Mouse (Mus musculus): ENCODE measurements around the gene Arhgap17.

Arhgap17 gene

DNA sequence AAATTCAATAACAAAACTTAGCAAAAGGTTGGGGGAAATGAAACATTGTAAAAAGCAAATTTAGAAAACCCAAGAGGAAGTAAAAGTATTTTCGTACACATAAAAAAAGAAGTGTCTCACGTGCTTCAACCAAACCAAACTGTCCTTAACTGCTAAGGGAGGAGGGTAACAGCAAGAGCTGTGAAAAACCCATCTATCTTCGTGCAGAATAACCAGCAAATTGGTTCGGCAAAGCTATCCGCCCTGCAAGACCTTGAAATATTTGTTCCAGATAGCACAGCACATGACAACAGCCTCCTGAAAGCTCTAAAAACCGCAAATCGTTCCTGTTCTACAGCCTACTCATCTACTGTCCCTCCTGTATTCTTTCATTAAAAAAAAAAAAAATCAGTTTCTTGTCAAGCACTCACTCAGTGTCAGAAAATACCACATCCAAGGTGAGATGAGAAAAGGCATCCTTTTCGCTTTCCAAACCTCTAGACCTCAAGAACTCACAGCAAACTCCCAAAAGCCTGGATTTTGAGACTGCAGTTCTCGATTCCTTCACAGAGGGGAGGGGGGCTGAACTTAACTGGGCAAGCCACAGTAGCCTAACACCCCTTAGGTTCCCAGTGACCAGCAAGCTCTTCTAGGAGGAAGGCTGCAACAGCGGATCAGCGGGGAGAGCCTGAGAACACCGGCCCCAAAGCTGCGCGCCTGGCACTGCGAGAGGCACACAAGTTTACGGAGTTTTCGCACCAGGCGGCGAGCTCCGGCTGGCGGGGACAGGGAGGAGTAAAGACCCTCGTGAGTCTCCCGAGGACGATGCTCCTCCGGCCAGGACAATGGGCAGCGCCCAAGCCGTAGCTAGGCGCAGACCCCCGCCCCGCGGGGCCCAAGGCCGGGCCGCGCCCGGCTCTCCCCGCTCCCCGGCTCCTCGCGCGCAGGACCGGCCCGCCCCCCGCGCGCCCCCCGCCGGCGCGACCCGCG is 653 bp downstream of the Arhgap17 start:
- peak in 1 of 2 experiments; percentile 68 for DNase-seq (ENCODE audit: low spot score in 2 of 2)

DNA sequence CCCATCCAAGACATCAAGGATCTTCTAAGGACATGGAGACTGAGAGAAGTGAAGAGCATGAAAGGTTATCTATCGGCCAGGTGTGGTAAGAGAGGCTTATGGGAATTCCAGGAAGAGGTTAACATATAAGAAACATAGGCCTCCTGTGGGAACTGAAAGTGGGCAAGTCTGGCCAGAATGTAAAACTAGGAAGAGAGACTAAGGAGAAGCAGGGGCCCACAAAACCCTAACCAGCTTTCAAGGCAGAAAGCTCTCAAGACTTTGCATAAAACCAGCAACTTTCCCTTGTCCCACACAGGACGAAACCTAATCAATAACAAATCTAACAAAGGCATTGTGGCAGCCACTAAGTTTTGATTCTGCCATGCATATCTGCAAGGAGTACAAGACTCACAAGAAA is 1.5 kb downstream of the Arhgap17 start:
- DNase-seq (ENCODE audit: low spot score in 2 of 2), result no peak

DNA sequence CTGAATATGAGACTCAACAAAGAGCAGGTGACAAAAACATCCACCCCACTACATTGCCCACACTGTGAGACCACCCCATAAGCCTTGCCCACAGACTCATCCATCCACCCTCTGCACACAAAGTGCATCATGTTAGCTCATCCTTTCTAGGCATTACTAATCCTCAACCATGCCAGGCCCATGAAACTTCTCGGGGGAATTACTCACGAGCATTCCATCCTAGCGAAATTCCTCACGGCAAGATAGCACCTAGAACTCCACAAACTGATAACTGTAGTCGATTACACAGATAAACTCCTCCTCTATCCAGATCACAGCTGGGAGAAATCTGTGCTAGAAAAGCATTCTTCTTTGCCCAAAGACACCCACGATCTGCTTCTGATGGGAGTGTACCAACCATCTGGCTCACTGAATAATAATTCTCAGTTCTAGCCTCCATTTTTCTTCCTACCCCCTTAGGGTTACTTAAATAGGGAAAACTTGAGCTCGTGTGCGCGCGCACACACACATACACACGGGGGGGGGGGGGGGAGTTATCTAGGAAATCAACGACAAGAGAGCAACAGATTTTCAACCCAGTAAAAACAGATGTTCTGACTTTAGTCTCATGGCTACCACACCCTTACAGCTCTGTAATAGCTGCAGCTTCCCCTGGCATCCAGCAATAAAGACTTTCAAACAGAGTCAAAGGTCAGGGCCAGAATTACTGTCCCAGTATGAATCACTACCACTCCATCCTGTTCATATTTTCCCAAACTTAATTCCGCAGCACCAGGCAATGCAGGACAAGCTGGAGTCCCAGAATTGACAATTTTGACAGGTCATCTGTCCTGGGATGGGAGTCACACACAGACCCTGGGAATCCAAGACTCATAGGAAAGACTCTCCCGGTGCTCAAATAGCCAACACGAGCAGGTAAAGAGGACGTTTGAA is 2.2 kb downstream of the Arhgap17 start:
- DNase-seq (ENCODE audit: low spot score in 2 of 2), result no peak

DNA sequence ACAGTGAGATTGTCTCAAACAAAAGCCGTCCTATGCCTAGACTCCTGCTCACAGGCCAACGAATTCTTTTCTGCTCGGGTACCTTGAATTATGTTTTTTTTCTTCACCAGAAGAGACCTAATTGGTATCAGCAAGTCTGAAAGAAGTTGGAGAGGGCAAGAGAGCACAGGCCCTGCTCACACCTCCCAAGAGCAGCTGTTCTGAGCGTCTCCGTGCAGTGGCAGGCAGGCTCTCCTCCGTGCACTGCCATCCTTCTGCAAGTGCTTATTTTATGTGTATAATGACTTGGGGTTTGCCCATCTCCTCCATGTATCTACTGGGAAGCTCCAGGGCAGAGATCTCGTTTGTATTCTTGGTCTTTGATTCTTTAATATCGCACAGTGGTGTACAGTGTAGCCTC is 2.9 kb downstream of the Arhgap17 start:
- DNase-seq (ENCODE audit: low spot score in 2 of 2), result no peak

DNA sequence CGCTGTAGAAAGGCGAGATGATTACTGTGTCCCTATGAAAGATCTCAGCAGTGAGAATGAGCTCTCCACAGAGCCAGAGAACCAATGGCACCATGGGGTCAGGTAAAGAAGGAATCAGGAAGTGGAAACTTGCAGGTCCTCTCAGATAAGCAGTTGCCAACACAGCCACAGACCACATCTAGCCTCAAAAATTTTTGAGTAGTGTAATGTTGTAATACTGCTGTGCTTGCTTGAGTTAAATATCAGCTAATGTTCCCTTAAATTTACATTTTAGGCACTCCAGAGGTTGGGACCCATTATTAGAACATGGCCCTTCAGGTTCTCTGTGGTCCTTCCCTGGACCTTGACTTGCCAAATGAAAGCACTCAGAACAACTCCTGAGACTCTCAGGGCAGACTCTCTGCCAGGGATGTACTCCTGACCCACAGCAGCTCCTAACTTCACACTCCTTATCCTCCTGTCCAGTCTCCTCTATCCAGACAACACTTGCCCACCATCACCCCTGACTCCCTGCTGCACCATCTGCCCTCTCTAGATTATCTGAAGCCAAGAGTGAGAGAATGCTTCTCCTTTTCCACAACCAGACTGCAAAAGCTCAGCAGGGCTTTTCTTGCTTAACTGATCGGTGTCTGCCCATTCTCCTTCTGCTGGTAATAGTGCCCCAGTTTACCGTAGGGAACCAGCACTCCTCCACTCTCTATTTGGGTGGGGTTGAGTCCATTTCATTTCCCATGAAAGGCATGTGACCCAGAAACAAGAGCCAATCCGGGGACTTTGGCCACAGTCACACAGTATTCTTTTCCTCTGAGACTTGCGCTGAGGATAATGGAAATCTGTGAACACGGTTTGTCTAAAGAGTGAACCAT is 3.6 kb downstream of the Arhgap17 start:
- no peak for DNase-seq (ENCODE audit: low spot score in 2 of 2)

DNA sequence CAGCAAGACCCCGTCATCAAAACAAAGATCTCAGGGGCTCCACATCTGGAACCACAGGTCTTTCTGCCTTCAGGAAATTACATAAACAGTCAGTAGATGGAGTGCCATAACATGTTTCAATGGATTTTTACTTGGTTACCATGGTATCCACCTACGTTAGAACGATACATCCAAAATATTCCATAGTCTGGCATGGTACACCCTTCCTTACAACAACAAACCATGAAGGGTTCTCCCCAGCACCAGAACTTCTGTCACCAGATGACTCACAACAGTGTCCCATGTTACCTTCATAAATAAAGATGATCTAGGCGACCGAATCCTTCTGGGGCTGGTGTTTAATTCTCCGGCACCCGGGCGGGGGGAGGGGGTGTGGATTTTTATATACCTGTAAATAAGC is 5.7 kb downstream of the Arhgap17 start:
- no peak for DNase-seq (ENCODE audit: low spot score in 2 of 2)

DNA sequence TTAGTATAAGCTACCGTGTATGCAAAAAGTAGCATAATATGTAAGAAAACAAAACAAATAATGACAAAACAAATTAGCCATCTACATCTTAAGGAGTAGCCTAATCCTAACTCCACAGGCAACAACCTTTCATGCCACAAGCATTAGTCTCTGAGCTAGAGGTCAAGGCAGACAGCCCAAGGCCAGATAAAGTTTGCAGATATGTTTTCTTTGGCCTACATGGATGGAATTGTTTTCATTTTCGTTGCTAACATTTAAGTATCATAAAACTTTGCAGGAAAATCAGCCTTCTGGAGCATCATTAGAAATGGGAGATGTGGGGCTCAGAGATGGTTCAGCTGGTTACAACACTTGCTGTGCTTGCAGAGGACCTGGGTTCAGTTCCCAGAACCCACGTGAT is 6.9 kb downstream of the Arhgap17 start:
- no peak for DNase-seq (ENCODE audit: low spot score in 2 of 2)

DNA sequence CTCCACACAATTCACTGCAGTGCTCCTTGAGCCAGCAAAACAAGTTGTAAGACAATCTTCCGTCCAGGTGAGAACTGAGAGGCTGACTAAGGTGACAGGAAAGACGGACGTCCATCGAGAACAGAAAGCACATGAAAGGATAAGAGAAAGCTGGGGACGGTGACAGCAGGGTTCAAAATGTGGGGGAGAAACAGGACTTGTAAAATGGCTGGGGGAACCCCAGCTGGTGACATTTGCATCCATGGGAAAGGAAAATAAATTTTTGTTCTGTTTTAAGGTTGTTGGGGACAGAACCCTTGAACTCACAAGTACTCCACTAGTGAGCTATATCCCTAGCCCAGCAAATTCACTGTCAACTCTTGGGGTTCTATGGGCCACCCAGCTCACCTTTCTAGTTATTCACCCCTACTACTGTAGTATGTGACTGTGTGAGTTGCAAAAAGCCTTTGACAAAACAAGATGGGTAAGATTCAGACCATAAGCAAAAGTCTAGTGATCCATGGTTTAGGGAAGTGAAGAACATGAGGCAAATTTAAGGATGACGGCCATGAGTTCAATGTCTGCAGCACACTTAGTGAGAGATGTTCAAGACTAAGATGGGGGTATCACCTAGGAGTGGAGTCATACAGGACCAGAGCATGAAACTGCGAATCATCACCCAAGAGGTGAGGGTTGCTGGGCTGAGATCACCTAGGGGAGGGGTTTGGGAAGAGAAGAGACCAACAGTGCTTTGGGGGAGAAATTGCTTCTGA is 8.3 kb downstream of the Arhgap17 start:
- DNase-seq (ENCODE audit: low spot score in 2 of 2), result no peak

DNA sequence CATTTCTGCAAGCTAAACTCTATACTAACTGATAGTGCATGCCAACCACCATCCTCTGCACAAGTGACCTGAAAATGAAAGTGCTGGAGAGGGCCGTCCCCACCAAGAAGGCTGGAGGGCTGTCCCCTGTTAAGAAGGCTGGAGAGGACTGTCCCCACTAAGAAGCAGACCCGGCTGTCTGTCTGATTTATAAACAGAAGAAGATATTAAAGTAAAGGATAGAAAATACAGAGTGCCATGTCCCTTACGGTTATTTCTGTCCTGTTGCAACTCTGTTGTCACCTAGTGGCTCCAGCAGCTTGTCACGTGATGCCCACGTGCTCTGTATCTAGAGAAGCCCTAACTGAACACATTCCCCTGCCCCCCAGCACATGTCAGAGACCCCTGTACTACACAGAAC is 9.5 kb downstream of the Arhgap17 start:
- no peak for DNase-seq (ENCODE audit: low spot score in 2 of 2)

DNA sequence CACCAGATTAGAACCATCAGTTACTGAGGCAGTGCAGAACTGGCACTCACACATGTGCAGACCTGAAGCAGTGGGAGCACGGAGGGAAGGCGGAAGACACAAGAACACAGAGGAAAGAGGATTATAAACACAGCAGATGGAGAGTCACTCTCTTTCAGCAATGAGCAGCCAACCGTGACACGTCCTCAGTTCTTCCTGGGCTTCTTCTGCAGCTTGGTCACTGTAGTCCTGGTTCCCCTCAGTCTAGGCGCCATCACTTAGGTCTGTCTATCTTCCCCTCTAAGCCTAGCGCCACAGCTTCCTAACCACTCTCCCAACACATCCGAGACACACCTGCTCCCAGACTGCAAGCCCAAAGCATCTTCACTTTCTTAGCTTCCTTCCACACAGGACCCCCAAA is 10.6 kb downstream of the Arhgap17 start:
- DNase-seq (ENCODE audit: low spot score in 2 of 2), result no peak

DNA sequence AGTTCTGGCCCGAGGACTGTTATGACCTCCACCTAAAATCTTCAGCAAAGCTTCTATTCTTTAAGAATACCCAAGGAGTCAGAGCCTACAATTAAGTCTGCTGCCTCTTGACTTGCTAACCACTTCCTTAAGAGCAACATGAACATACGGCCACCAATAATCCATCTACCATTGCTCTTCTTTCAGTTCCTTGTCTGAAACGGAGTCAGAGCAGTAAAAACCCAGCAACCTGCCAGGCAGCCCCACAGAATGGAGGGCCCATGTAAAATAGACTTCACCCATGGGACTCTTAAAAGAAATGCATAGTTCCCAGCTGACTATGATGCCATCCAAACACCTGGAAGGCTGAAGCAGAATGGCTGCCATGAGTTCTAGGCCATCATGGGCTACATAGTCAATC is 13.6 kb downstream of the Arhgap17 start:
- no peak for DNase-seq (ENCODE audit: low spot score in 2 of 2)

DNA sequence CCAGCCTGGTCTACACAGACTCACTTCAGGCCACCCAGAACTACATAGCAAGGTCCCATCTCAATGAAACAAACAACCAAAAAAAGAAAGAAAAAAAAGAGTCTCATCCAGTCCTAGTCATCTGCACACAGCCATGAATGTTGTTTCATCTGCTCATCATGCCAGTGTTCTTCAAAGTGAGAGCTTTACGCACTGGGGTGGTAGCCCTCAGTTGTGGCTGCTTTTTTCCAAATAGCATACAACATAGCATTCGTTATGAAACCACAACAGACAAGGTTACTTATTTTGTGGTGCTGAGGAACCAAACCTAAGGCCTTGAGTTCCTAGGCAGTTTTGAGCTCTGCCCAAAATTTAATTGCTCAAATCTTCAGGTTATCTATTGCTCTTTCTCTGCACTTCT is 14.9 kb downstream of the Arhgap17 start:
- no peak for DNase-seq (ENCODE audit: low spot score in 2 of 2)

DNA sequence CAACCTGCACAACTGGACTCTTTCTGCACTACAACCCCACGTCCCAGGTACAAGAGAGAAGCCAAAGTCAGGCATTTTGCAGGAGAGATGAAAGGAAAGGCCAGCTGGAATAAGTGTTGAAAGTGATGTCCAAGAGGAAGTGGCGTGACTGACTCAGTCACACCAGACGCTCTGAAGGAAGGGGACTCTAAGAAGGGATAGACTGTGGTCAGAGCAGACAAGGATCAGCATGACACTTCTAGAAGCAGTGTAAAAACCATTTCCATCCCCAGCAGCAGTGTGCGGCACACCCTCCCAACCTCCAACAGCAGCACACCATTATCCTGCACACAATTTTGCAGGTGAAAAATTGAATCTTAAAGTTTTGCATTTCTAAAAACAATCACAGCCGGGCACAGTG is 15.3 kb downstream of the Arhgap17 start:
- DNase-seq (ENCODE audit: low spot score in 2 of 2), result no peak

DNA sequence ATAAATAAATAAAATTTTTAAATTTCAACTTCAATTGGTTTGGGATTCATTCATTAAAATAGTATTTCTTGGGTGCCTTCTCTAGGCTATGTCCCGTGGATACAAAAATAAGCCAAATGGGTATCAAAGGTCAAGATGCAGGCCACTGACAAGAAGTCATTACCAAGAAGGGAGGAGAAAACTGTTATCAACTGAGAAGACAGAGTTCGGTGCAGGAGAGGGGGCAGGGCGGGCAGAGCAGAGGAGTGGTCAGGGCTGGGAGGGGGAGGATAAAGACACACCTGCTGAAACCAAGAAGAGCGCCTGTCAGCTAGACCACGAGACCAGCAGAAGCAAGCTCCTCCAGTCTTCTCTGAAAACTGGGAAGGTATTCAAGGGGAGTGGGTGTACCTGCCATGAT is 15.8 kb downstream of the Arhgap17 start:
- DNase-seq (ENCODE audit: low spot score in 2 of 2), result no peak

DNA sequence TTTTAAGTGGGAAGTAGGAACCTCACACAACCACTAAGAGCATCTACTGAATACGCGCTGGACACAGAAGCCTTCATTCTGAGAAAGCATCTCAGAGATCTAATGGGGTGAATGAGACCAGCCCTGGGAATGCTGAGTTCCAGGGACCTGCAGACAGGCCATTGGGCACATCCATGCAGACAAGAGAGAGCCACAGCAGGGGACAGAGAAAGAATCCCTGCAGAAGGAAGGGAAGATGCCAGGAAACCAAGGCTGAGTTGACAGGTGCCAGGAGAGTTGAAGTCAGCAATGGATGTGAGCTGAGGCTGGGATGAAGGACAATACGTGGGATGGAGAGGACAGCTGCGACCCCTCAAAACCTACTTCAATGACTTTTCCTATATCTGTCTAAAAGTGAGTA is 16.6 kb downstream of the Arhgap17 start:
- no peak for DNase-seq (ENCODE audit: low spot score in 2 of 2)

DNA sequence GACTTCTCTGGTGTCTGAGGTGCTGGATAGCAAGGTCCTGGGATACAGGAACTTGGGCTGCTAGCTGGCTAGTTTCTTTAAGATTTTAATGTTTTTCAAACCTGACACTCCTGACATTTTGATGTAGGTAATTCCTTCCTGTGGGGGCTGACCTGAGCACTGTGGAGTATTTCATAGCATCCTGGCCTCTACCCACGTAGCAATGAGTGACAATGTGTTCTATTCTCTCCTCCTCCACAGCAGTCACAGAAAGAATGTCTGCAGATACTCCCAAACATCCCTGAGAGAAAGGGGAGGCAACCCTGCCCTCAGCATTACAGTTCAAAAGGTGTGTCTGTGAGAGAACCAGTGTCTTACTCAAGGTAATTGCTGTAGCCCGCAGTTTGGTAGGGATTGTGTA is 19.5 kb downstream of the Arhgap17 start:
- DNase-seq (ENCODE audit: low spot score in 2 of 2), result no peak

DNA sequence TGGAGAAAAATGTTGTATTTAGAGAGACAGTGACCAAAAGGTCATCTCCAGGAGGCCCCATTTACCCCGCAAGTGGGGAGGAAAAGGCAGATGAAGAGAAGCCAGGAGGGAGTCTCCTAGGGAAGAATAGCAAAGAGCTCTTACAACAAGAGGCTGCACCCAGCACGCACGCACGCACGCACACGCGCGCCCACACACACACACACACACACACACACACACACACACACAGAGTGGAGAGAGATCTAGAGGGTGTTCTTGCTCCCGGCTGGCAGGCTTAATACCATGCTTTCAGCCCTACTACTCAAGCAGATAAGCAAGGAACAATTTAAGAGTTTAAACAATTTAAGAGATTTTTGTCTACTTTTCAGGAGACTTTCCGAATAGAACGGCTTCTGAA is 19.9 kb downstream of the Arhgap17 start:
- no peak for DNase-seq (ENCODE audit: low spot score in 2 of 2)

DNA sequence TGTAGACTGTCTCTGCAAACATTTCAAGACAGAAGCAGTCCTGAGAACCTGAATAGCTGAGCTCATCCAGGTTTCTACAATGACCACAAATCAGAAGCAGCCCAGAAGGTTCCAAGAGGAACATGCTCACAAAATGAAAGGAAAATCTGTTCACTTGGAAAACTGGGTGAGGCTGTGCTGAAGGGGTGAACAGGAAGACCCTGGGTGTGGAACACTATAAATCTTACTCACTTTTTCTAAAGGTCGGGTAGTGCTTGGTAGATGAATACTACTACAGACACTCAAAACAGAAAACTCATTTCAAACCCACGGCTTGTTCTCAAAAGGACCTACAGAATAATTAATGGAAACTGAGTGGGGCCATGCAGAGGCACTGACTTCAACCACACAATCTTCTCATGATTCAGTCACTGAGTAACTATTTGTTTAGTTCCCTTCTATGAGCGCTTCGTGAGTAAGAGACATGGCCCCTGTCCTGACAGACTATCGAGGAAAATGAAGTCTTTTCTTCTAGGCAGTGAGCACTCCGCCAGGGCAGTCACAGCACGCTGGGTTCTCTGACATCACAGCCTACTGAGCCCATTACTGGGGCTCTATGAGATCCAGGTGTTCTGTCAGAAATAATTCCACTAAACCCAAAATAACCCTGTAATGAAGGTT is 23.0 kb downstream of the Arhgap17 start:
- DNase-seq (ENCODE audit: low spot score in 2 of 2), result no peak

DNA sequence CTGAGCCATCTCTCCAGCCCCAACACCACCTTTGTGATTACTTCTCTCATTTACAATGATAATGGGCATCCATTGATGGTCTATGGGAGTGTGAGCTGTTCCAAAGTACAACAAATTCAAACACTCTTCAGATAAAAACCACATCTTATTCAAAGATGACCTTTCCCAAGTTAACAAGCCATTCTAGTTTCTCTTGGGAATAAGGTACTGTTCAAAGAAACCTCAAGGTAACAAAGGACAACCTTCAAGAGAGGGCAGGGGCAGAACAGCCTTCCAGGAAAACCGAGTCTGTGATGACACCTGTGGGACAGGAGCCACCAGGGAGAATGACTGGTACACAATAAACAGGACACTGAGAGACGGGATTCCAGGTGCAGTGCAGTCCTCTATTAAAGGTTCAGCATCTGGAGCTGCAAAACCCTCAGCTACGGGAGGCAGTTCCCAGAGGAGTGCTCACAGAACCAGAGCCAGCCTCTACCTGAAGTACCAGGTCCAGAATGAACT is 24.6 kb downstream of the Arhgap17 start:
- DNase-seq (ENCODE audit: low spot score in 2 of 2), result no peak

DNA sequence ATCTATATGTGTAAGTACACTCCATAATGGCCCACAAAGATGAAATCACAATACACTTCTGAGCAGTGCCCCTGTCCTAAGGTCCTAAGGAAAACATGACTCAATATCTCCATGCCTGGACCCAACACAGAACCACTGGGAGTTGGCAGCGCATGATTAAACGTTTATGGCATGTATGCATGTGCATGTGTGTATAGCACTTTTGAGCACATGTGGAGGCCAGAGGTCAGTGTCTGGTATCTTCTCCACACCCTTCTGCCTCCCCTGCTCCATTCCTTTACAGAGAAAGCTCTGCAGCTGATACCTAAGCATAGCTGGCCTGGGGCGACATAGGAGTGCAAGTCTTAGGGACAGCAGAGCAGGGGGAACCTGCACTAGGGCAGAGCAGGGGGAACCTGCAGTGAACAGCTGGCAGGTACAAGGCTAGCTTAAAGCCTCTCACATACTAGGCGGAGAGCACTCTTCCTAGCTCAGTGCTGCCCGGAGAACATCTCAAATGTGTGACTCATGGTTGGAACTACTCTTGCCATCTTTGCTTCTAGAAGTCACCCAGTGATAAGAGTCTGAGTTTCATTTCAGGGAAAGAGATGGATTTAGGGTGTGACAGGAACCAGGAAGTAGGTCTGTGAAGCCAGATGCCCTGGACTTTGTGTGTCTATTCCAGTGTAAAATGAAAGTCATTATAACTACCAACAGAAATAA is 25.5 kb downstream of the Arhgap17 start:
- no peak for DNase-seq (ENCODE audit: low spot score in 2 of 2)
